Mouse (Mus musculus): Measurements from ENCODE around the gene Pold1.

GRCm38 (mm10) chr7:44597666-44598065, 49.0 kb upstream of the Pold1 start:
- TF ChIP-seq CTCF (IDR thresholded peaks at IDR 0.05; ENCODE audit: control insufficient read depth, insufficient read depth, insufficient replicate concordance, low read depth, low read length) (no peak), POLR2A (IDR thresholded peaks at IDR 0.05; ENCODE audit: control insufficient read depth, low read depth, low read length) (no peak)
